Mouse (Mus musculus): ENCODE measurements at regions not wholly inside any gene's neighbourhood (a gene's known extent, or its start where the extent isn't known, plus 50 kb on each side); places are given as distances from the start of the nearest gene placed in this dataset.

GRCm38 (mm10) chr2:17876942-17877341, 119.8 kb downstream of the H2al2a start:
- WGBS = 95% methylated on average over 3 of the region's 3 CpGs
- no peaks in the 10 kb centered on the region for H3K36me3 ChIP-seq (ENCODE audit: control insufficient read depth, insufficient read depth, low read length)

GRCm38 (mm10) chr2:17876155-17876554, 120.6 kb downstream of the H2al2a start:
- no peaks in the 10 kb centered on the region for H3K36me3 ChIP-seq (ENCODE audit: control insufficient read depth, insufficient read depth, low read length)
- H3K4me3 ChIP-seq (ENCODE audit: low read depth, low read length) = no peak overlapping the region
- no peak overlapping the region for H3K27ac ChIP-seq (ENCODE audit: low read length)
- no peak for ATAC-seq
- H3K9ac ChIP-seq (ENCODE audit: low read depth, low read length) = no peak overlapping the region
- no peak overlapping the region for H3K4me2 ChIP-seq (ENCODE audit: low read length)
- 94% methylated on average over 9 of the region's 9 CpGs for WGBS
- H3K27me3 ChIP-seq (ENCODE audit: control insufficient read depth, insufficient read depth, low read depth, low read length) = no peaks in the 10 kb centered on the region
- H3K4me1 ChIP-seq (ENCODE audit: control insufficient read depth, insufficient read depth, low read length) = peaks cover 5% of the 10 kb centered on the region; the same call in 1 of the 2 replicates
- H3K9me3 ChIP-seq (replicated peaks; ENCODE audit: control insufficient read depth, low read length, poor library complexity, severe bottlenecking) = no peaks in the 10 kb centered on the region

More at GRCm38 (mm10) chr2:17876942-17877341, 119.8 kb downstream of the H2al2a start:
- no peak for ATAC-seq
- Histone ChIP-seq H3K27me3 (ENCODE audit: control insufficient read depth, insufficient read depth, low read depth, low read length) (no peaks in the 10 kb centered on the region), H3K4me3 (ENCODE audit: low read depth, low read length) (no peak overlapping the region), H3K9ac (ENCODE audit: low read depth, low read length) (no peak overlapping the region), H3K27ac (ENCODE audit: low read length) (no peak overlapping the region), H3K9me3 (replicated peaks; ENCODE audit: control insufficient read depth, low read length, poor library complexity, severe bottlenecking) (no peaks in the 10 kb centered on the region), H3K4me2 (ENCODE audit: low read length) (no peak overlapping the region), H3K4me1 (ENCODE audit: control insufficient read depth, insufficient read depth, low read length) (peaks cover 5% of the 10 kb centered on the region; the same call in 1 of the 2 replicates)

- whole genome bisulfite sequencing = 48% methylated on average over 2 of the region's 2 CpGs
- no peak for ATAC-seq
- H3K36me3 ChIP-seq (ENCODE audit: control insufficient read depth, insufficient read depth, low read length) = no peaks in the 10 kb centered on the region
Observed at GRCm38 (mm10) chr2:17870562-17870961, 126.2 kb downstream of the H2al2a start.

GRCm38 (mm10) chr2:17868145-17868544, 128.6 kb downstream of the H2al2a start:
- H3K9ac ChIP-seq (ENCODE audit: low read depth, low read length) = no peak overlapping the region
- 11% methylated on average over 9 of the region's 9 CpGs for WGBS
- no peaks in the 10 kb centered on the region for H3K36me3 ChIP-seq (ENCODE audit: control insufficient read depth, insufficient read depth, low read length)
- H3K4me2 ChIP-seq (ENCODE audit: low read length) = no peak overlapping the region
- no peak overlapping the region for H3K27ac ChIP-seq (ENCODE audit: low read length)
- H3K27me3 ChIP-seq (ENCODE audit: control insufficient read depth, insufficient read depth, low read depth, low read length) = no peaks in the 10 kb centered on the region
- H3K4me1 ChIP-seq (ENCODE audit: control insufficient read depth, insufficient read depth, low read length) = peaks cover 5% of the 10 kb centered on the region; the same call in 1 of the 2 replicates
- ATAC-seq = no peak
- no peak overlapping the region for H3K4me3 ChIP-seq (ENCODE audit: low read depth, low read length)
- no peaks in the 10 kb centered on the region for H3K9me3 ChIP-seq (replicated peaks; ENCODE audit: control insufficient read depth, low read length, poor library complexity, severe bottlenecking)

More at GRCm38 (mm10) chr2:17870562-17870961, 126.2 kb downstream of the H2al2a start:
- Histone ChIP-seq H3K4me3 (ENCODE audit: low read depth, low read length) (no peak overlapping the region), H3K4me1 (ENCODE audit: control insufficient read depth, insufficient read depth, low read length) (peaks cover 5% of the 10 kb centered on the region; the same call in 1 of the 2 replicates), H3K9me3 (replicated peaks; ENCODE audit: control insufficient read depth, low read length, poor library complexity, severe bottlenecking) (no peaks in the 10 kb centered on the region), H3K27ac (ENCODE audit: low read length) (no peak overlapping the region), H3K27me3 (ENCODE audit: control insufficient read depth, insufficient read depth, low read depth, low read length) (no peaks in the 10 kb centered on the region), H3K9ac (ENCODE audit: low read depth, low read length) (no peak overlapping the region), H3K4me2 (ENCODE audit: low read length) (no peak overlapping the region)

GRCm38 (mm10) chr2:17867341-17867740, 129.4 kb downstream of the H2al2a start:
- Histone ChIP-seq H3K36me3 (ENCODE audit: control insufficient read depth, insufficient read depth, low read length) (no peaks in the 10 kb centered on the region), H3K27ac (ENCODE audit: low read length) (no peak overlapping the region), H3K9me3 (replicated peaks; ENCODE audit: control insufficient read depth, low read length, poor library complexity, severe bottlenecking) (no peaks in the 10 kb centered on the region), H3K9ac (ENCODE audit: low read depth, low read length) (no peak overlapping the region), H3K27me3 (ENCODE audit: control insufficient read depth, insufficient read depth, low read depth, low read length) (no peaks in the 10 kb centered on the region), H3K4me2 (ENCODE audit: low read length) (no peak overlapping the region), H3K4me3 (ENCODE audit: low read depth, low read length) (no peak overlapping the region), H3K4me1 (ENCODE audit: control insufficient read depth, insufficient read depth, low read length) (peaks cover 5% of the 10 kb centered on the region; the same call in 1 of the 2 replicates)
- WGBS = 63% methylated on average over 3 of the region's 3 CpGs
- no peak for ATAC-seq

- Histone ChIP-seq H3K4me2 (ENCODE audit: low read length) (peak overlapping the region; percentile 48), H3K4me1 (ENCODE audit: control insufficient read depth, insufficient read depth, low read length) (peaks cover 10% of the 10 kb centered on the region), H3K36me3 (ENCODE audit: control insufficient read depth, insufficient read depth, low read length) (no peaks in the 10 kb centered on the region), H3K9ac (ENCODE audit: low read depth, low read length) (0 out of 2 replicates have a peak overlapping the region, but pooled peaks have one; percentile 36), H3K4me3 (ENCODE audit: low read depth, low read length) (peak overlapping the region; percentile 12), H3K27me3 (ENCODE audit: control insufficient read depth, insufficient read depth, low read depth, low read length) (no peaks in the 10 kb centered on the region), H3K9me3 (replicated peaks; ENCODE audit: control insufficient read depth, low read length, poor library complexity, severe bottlenecking) (no peaks in the 10 kb centered on the region), H3K27ac (ENCODE audit: low read length) (no peak overlapping the region)
- peak; percentile 86 for ATAC-seq
- 15% methylated on average over 10 of the region's 10 CpGs for WGBS
Observed at GRCm38 (mm10) chr2:17861765-17862495, 130.7 kb upstream of the Nebl start.

GRCm38 (mm10) chr2:17860922-17861559, 129.8 kb upstream of the Nebl start:
- Histone ChIP-seq H3K27ac (ENCODE audit: low read length) (no peak overlapping the region), H3K9ac (ENCODE audit: low read depth, low read length) (no peak overlapping the region), H3K36me3 (ENCODE audit: control insufficient read depth, insufficient read depth, low read length) (no peaks in the 10 kb centered on the region), H3K4me1 (ENCODE audit: control insufficient read depth, insufficient read depth, low read length) (peaks cover 10% of the 10 kb centered on the region), H3K4me3 (ENCODE audit: low read depth, low read length) (no peak overlapping the region), H3K4me2 (ENCODE audit: low read length) (peak overlapping the region; percentile 48), H3K9me3 (replicated peaks; ENCODE audit: control insufficient read depth, low read length, poor library complexity, severe bottlenecking) (no peaks in the 10 kb centered on the region), H3K27me3 (ENCODE audit: control insufficient read depth, insufficient read depth, low read depth, low read length) (no peaks in the 10 kb centered on the region)
- no peak for ATAC-seq
- 43% methylated on average over 4 of the region's 4 CpGs for WGBS

- Histone ChIP-seq H3K27me3 (ENCODE audit: control insufficient read depth, insufficient read depth, low read depth, low read length) (no peaks in the 10 kb centered on the region), H3K9ac (ENCODE audit: low read depth, low read length) (no peak overlapping the region), H3K4me3 (ENCODE audit: low read depth, low read length) (no peak overlapping the region), H3K4me2 (ENCODE audit: low read length) (no peak overlapping the region), H3K9me3 (replicated peaks; ENCODE audit: control insufficient read depth, low read length, poor library complexity, severe bottlenecking) (no peaks in the 10 kb centered on the region), H3K4me1 (ENCODE audit: control insufficient read depth, insufficient read depth, low read length) (peaks cover 10% of the 10 kb centered on the region), H3K27ac (ENCODE audit: low read length) (no peak overlapping the region), H3K36me3 (ENCODE audit: control insufficient read depth, insufficient read depth, low read length) (no peaks in the 10 kb centered on the region)
- no peak for ATAC-seq
- 89% methylated on average over 8 of the region's 8 CpGs for WGBS
Observed at GRCm38 (mm10) chr2:17859234-17859633, 128.0 kb upstream of the Nebl start.

GRCm38 (mm10) chr2:17858326-17858725, 127.1 kb upstream of the Nebl start:
- Histone ChIP-seq H3K4me3 (ENCODE audit: low read depth, low read length) (no peak overlapping the region), H3K4me2 (ENCODE audit: low read length) (no peak overlapping the region), H3K4me1 (ENCODE audit: control insufficient read depth, insufficient read depth, low read length) (peaks cover 10% of the 10 kb centered on the region), H3K27ac (ENCODE audit: low read length) (no peak overlapping the region), H3K9ac (ENCODE audit: low read depth, low read length) (no peak overlapping the region), H3K36me3 (ENCODE audit: control insufficient read depth, insufficient read depth, low read length) (no peaks in the 10 kb centered on the region), H3K27me3 (ENCODE audit: control insufficient read depth, insufficient read depth, low read depth, low read length) (no peaks in the 10 kb centered on the region), H3K9me3 (replicated peaks; ENCODE audit: control insufficient read depth, low read length, poor library complexity, severe bottlenecking) (no peaks in the 10 kb centered on the region)
- no peak for ATAC-seq
- 73% methylated on average over 8 of the region's 8 CpGs for WGBS

Measured in midbrain, embryonic 16.5 days (tissue).